ENCODE assay signal across 8 mouse cellular contexts in genomic region chr12:110590804-110591259, GRCm38 (mm10). TPM values are rescaled to one million over a fixed set of nuclear protein-coding genes. Genes with fewer than 3 reads are reported as not detected.
DNase-seq lines count a peak whose midpoint lies in the region; ATAC-seq and TF ChIP-seq lines count a peak whose summit lies in the region.

No protein-coding gene starts in this region.

- no peaks in the 10 kb centered on the region for H3K9me3 ChIP-seq in lung, postnatal 0 days (ENCODE audit: low read length)
- H3K9me3 ChIP-seq in embryonic facial prominence, embryonic 15.5 days (replicated peaks), result no peaks in the 10 kb centered on the region
- no peaks in the 10 kb centered on the region for H3K9me3 ChIP-seq in limb, embryonic 13.5 days

- DNase-seq in lung, postnatal 0 days (ENCODE audit: low spot score), result peak; percentile 38
- DNase-seq in lung, adult 18-20 months, result no peak
- DNase-seq in frontal cortex, postnatal 36 days (ENCODE audit: low spot score in 2 of 2), result no peak
- DNase-seq in cerebellum, adult 11-12 months, result no peak
- no peak for DNase-seq in cerebellum, adult 11 months

- 2% methylated on average over 15 of the region's 15 CpGs for WGBS in lung, postnatal 0 days
- WGBS in embryonic facial prominence, embryonic 15.5 days, result 1% methylated on average over 15 of the region's 15 CpGs
- 2% methylated on average over 15 of the region's 15 CpGs for WGBS in limb, embryonic 13.5 days
- WGBS in small intestine, adult 2 months, result under 1% methylated on average over 15 of the region's 15 CpGs

- peak overlapping the region; percentile 78 for H3K9ac ChIP-seq in lung, postnatal 0 days (replicated peaks; ENCODE audit: low read depth)
- peak overlapping the region; percentile 79 for H3K9ac ChIP-seq in embryonic facial prominence, embryonic 15.5 days
- peak overlapping the region; percentile 92 for H3K9ac ChIP-seq in limb, embryonic 13.5 days

- TF ChIP-seq EP300 in lung, postnatal 0 days (IDR thresholded peaks at IDR 0.05), result no peak

- H3K27ac ChIP-seq in lung, postnatal 0 days (ENCODE audit: low read length), result peak overlapping the region; percentile 96
- H3K27ac ChIP-seq in embryonic facial prominence, embryonic 15.5 days (replicated peaks), result peak overlapping the region; percentile 98
- H3K27ac ChIP-seq in limb, embryonic 13.5 days, result peak overlapping the region; percentile 91; the same call in 1 of the 2 replicates
- peak overlapping the region; percentile 90 for H3K27ac ChIP-seq in small intestine, adult 2 months (ENCODE audit: insufficient read depth, low read depth, low read length)

- peak overlapping the region; percentile 63 for H3K4me3 ChIP-seq in lung, postnatal 0 days (ENCODE audit: low read depth, low read length)
- H3K4me3 ChIP-seq in embryonic facial prominence, embryonic 15.5 days (replicated peaks), result peak overlapping the region; percentile 97
- peak overlapping the region; percentile 79 for H3K4me3 ChIP-seq in limb, embryonic 13.5 days
- peak overlapping the region; percentile 73 for H3K4me3 ChIP-seq in small intestine, adult 2 months (ENCODE audit: low read depth, low read length)

- peak overlapping the region; percentile 83 for H3K4me2 ChIP-seq in lung, postnatal 0 days (replicated peaks; ENCODE audit: low read depth, low read length)
- peak overlapping the region; percentile 89 for H3K4me2 ChIP-seq in embryonic facial prominence, embryonic 15.5 days (replicated peaks)
- H3K4me2 ChIP-seq in limb, embryonic 13.5 days (replicated peaks), result peak overlapping the region; percentile 97

- peaks cover 6% of the 10 kb centered on the region for H3K4me1 ChIP-seq in lung, postnatal 0 days (ENCODE audit: insufficient read depth, low read depth, low read length)
- H3K4me1 ChIP-seq in embryonic facial prominence, embryonic 15.5 days, result peaks cover 21% of the 10 kb centered on the region
- H3K4me1 ChIP-seq in limb, embryonic 13.5 days, result peaks cover 15% of the 10 kb centered on the region
- H3K4me1 ChIP-seq in small intestine, adult 2 months (ENCODE audit: control insufficient read depth, insufficient read depth, insufficient read length, low read length), result peaks cover 5% of the 10 kb centered on the region; the same call in 1 of the 2 replicates

- no peaks in the 10 kb centered on the region for H3K27me3 ChIP-seq in lung, postnatal 0 days (replicated peaks; ENCODE audit: insufficient read depth, low read length)
- no peaks in the 10 kb centered on the region for H3K27me3 ChIP-seq in embryonic facial prominence, embryonic 15.5 days
- no peaks in the 10 kb centered on the region for H3K27me3 ChIP-seq in limb, embryonic 13.5 days
- H3K27me3 ChIP-seq in small intestine, adult 2 months (ENCODE audit: control insufficient read depth, insufficient read depth, low read length), result no peaks in the 10 kb centered on the region

- no peak for TF ChIP-seq CTCF in lung, postnatal 0 days (IDR thresholded peaks at IDR 0.05)
- no peak for TF ChIP-seq CTCF in small intestine, adult 2 months (IDR thresholded peaks at IDR 0.05; ENCODE audit: extremely low read depth, insufficient read length, insufficient replicate concordance, low read depth, low read length)

- TF ChIP-seq POLR2A in small intestine, adult 2 months (IDR thresholded peaks at IDR 0.05; ENCODE audit: low read depth, low read length), result no peak

- no peaks in the 10 kb centered on the region for H3K36me3 ChIP-seq in lung, postnatal 0 days (ENCODE audit: insufficient read depth, low read length)
- no peaks in the 10 kb centered on the region for H3K36me3 ChIP-seq in embryonic facial prominence, embryonic 15.5 days
- no peaks in the 10 kb centered on the region for H3K36me3 ChIP-seq in limb, embryonic 13.5 days
- H3K36me3 ChIP-seq in small intestine, adult 2 months (ENCODE audit: control insufficient read depth, insufficient read depth, low read length), result no peaks in the 10 kb centered on the region

- ATAC-seq in lung, postnatal 0 days, result peak; percentile 12
- ATAC-seq in embryonic facial prominence, embryonic 15.5 days (ENCODE audit: insufficient number of reproducible peaks, low FRiP score, low TSS enrichment, low read depth), result no peak; the same call in 1 of the 2 replicates
- ATAC-seq in limb, embryonic 13.5 days (ENCODE audit: low FRiP score, low read depth), result 0 out of 2 replicates have a peak, but pooled peaks have one; percentile 3

RNA-seq across cellular contexts. Expression of gene Dync1h1, which starts 10.4 kb away (rescaled TPM):
- polyA plus RNA-seq in lung, postnatal 0 days (2015; fragmentation: Nextera tagmentation; extraction: Ambion mirVana), result 34.7 and 38.1 TPM in 2 replicates
- 45.7 and 54.2 TPM in 2 replicates for polyA plus RNA-seq in embryonic facial prominence, embryonic 15.5 days (2015; fragmentation: Nextera tagmentation; extraction: Ambion mirVana)
- polyA plus RNA-seq in limb, embryonic 13.5 days (2015; fragmentation: Nextera tagmentation; extraction: Ambion mirVana), result 50.0 and 53.5 TPM in 2 replicates
- polyA plus RNA-seq in small intestine, adult 2 months (2012; rRNA removed), result 142 and 363 TPM in 2 replicates
